Comparison of ENCODE assay signal across 7 mouse cellular contexts in genomic region chr12:84176126-84176769, GRCm38 (mm10). TPM values are rescaled to one million over a fixed set of nuclear protein-coding genes. Genes with fewer than 3 reads are reported as not detected.
DNase-seq lines count a peak whose midpoint lies in the region; ATAC-seq lines count a peak whose summit lies in the region.

No protein-coding gene starts in this region.

- no peaks in the 10 kb centered on the region for H3K9me3 ChIP-seq in lung, embryonic 16.5 days (ENCODE audit: control insufficient read depth, low read length)
- H3K9me3 ChIP-seq in forebrain, embryonic 16.5 days (ENCODE audit: control insufficient read depth, low read length) = no peaks in the 10 kb centered on the region
- no peaks in the 10 kb centered on the region for H3K9me3 ChIP-seq in limb, embryonic 10.5 days (replicated peaks)

- ATAC-seq in lung, embryonic 16.5 days (ENCODE audit: low read depth) = no peak
- ATAC-seq in forebrain, embryonic 16.5 days = peak; percentile 39

- peak overlapping the region; percentile 43 for H3K4me3 ChIP-seq in lung, embryonic 16.5 days (ENCODE audit: low read length)
- H3K4me3 ChIP-seq in forebrain, embryonic 16.5 days (replicated peaks; ENCODE audit: low read length) = peak overlapping the region; percentile 51
- peak overlapping the region; percentile 58 for H3K4me3 ChIP-seq in limb, embryonic 10.5 days

- H3K4me1 ChIP-seq in lung, embryonic 16.5 days (replicated peaks; ENCODE audit: control insufficient read depth, insufficient read depth, low read length) = peaks cover 80% of the 10 kb centered on the region
- H3K4me1 ChIP-seq in forebrain, embryonic 16.5 days (replicated peaks; ENCODE audit: control insufficient read depth, insufficient read depth, low read length) = peaks cover 39% of the 10 kb centered on the region
- peaks cover 79% of the 10 kb centered on the region for H3K4me1 ChIP-seq in limb, embryonic 10.5 days

- H3K36me3 ChIP-seq in lung, embryonic 16.5 days (ENCODE audit: control insufficient read depth, insufficient read depth, low read length) = peaks cover 20% of the 10 kb centered on the region
- 0 out of 2 replicates have a peak, but pooled peaks cover 3% of the 10 kb centered on the region for H3K36me3 ChIP-seq in forebrain, embryonic 16.5 days (ENCODE audit: control insufficient read depth, insufficient read depth)
- peaks cover 35% of the 10 kb centered on the region for H3K36me3 ChIP-seq in limb, embryonic 10.5 days

- H3K27ac ChIP-seq in lung, embryonic 16.5 days (ENCODE audit: low read length) = peak overlapping the region; percentile 96
- H3K27ac ChIP-seq in forebrain, embryonic 16.5 days (ENCODE audit: low read length) = peak overlapping the region; percentile 95
- H3K27ac ChIP-seq in limb, embryonic 10.5 days = peak overlapping the region; percentile 92

- H3K9ac ChIP-seq in lung, embryonic 16.5 days (ENCODE audit: low read length) = peak overlapping the region; percentile 71
- peak overlapping the region; percentile 78 for H3K9ac ChIP-seq in forebrain, embryonic 16.5 days (replicated peaks; ENCODE audit: low read depth, low read length)

- H3K27me3 ChIP-seq in lung, embryonic 16.5 days (ENCODE audit: control insufficient read depth, insufficient read depth, low read depth, low read length) = no peaks in the 10 kb centered on the region
- no peaks in the 10 kb centered on the region for H3K27me3 ChIP-seq in forebrain, embryonic 16.5 days (replicated peaks; ENCODE audit: control insufficient read depth, insufficient read depth, low read length)
- no peaks in the 10 kb centered on the region for H3K27me3 ChIP-seq in limb, embryonic 10.5 days (ENCODE audit: low read depth, poor library complexity, severe bottlenecking)

- H3K4me2 ChIP-seq in lung, embryonic 16.5 days (ENCODE audit: low read depth, low read length) = peak overlapping the region; percentile 63
- H3K4me2 ChIP-seq in forebrain, embryonic 16.5 days (ENCODE audit: low read length) = peak overlapping the region; percentile 71

- WGBS in lung, embryonic 16.5 days = 7% methylated on average over 13 of the region's 13 CpGs
- WGBS in forebrain, embryonic 16.5 days = 6% methylated on average over 11 of the region's 13 CpGs
- 11% methylated on average over 13 of the region's 13 CpGs for WGBS in limb, embryonic 10.5 days

- no peak for DNase-seq in lung, adult 18-20 months
- peak; percentile 81 for DNase-seq in brain, adult 2 months (ENCODE audit: low read depth, low spot score)
- DNase-seq in limb, embryonic 10.5 days (ENCODE audit: low spot score) = peak; percentile 56
- DNase-seq in naive thymus-derived CD4-positive, alpha-beta T cell, adult 2 months (ENCODE audit: low read depth) = peak; percentile 56
- no peak for DNase-seq in urinary bladder, postnatal 36 days (ENCODE audit: low spot score in 2 of 2)

RNA-seq across cellular contexts. Expression of gene Pnma1, which starts 28.0 kb away (rescaled TPM):
- polyA plus RNA-seq in lung, embryonic 16.5 days (2015; fragmentation: Nextera tagmentation; extraction: Ambion mirVana) = 2.0 and 2.2 TPM in 2 replicates
- 5.3 and 7.2 TPM in 2 replicates for polyA plus RNA-seq in forebrain, embryonic 16.5 days (2015; fragmentation: Nextera tagmentation; extraction: Ambion mirVana)
- polyA plus RNA-seq in limb, embryonic 10.5 days (2016; fragmentation: Nextera tagmentation; extraction: Ambion mirVana) = 1.2 TPM in 2 replicates

RNA-seq across cellular contexts. Expression of gene Elmsan1, which starts 42.4 kb away (rescaled TPM):
- 11.1 and 12.1 TPM in 2 replicates for polyA plus RNA-seq in lung, embryonic 16.5 days (2015; fragmentation: Nextera tagmentation; extraction: Ambion mirVana)
- 3.8 and 4.4 TPM in 2 replicates for polyA plus RNA-seq in forebrain, embryonic 16.5 days (2015; fragmentation: Nextera tagmentation; extraction: Ambion mirVana)
- polyA plus RNA-seq in limb, embryonic 10.5 days (2016; fragmentation: Nextera tagmentation; extraction: Ambion mirVana) = 9.2 and 10.7 TPM in 2 replicates

Comparison
In these comparisons a context has a peak if more than half of its experiments do, and no peak if none do; other contexts are left out.
1. DNase-seq: peak in brain, adult 2 months (single experiment), limb, embryonic 10.5 days (single experiment) and naive thymus-derived CD4-positive, alpha-beta T cell, adult 2 months (single experiment); none in lung, adult 18-20 months (0 of 2) and urinary bladder, postnatal 36 days (0 of 2).
2. Peak in every context shown above with its lines, with median percentiles within 50 percentile points of each other: H3K27ac ChIP-seq and H3K4me3 ChIP-seq.